10 mouse cellular contexts compared by ENCODE assay signal in the genomic region with DNA sequence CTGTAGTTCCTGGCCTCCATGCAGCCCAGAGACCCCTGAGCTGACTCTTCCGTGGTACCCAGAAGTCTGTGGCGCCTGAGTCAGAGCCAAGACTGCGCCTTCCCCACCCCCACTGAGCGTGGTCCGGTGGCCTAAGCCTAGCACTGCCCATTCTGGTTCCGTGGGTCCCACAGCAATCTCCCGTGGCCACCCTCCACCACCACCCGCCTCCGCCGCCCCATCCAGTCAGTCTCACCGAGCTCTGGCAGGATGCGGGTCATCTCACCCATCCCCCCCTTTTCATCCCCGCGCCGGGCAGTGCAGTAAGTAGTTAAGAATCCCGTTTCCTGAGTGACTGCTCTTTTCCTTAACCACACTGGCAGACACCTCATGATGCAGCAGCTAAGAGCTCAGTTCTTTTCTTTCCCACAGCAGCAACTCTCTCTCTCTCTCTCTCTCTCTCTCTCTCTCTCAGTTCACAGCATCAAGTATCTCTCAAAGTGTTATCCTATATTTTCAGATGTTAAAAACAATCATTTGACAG. TPM values are rescaled to one million over a fixed set of nuclear protein-coding genes. Genes with fewer than 3 reads are reported as not detected.
DNase-seq lines count a peak whose midpoint lies in the region; ATAC-seq and TF ChIP-seq lines count a peak whose summit lies in the region.
"Had no signal": no experiment of that assay in that cellular context is flagged by ENCODE, and none has a peak within 500 bp of the region (broad histone marks: within the 10 kb centered on the region; RNA-seq: fewer than 3 reads in every experiment).

No protein-coding gene starts in this region.

- ATAC-seq in intestine, embryonic 14.5 days (replicated peaks; ENCODE audit: low FRiP score, low TSS enrichment, low read depth), result 0 out of 2 replicates have a peak, but pooled peaks have one; percentile 50
- ATAC-seq in intestine, postnatal 0 days, result no peak
- ATAC-seq in liver, embryonic 11.5 days (replicated peaks; ENCODE audit: low FRiP score), result peak; percentile 44; the same call in 1 of the 2 replicates
- ATAC-seq: Patski had no signal

- no peak overlapping the region for H3K27ac ChIP-seq in intestine, embryonic 14.5 days (ENCODE audit: low read depth)
- H3K27ac ChIP-seq in intestine, postnatal 0 days (ENCODE audit: low read depth, low read length), result no peak overlapping the region
- H3K27ac ChIP-seq in liver, embryonic 11.5 days (ENCODE audit: low read depth, low read length), result peak overlapping the region; percentile 6; the same call in 1 of the 2 replicates
- H3K27ac ChIP-seq: neural tube, embryonic 15.5 days had no signal

- no peaks in the 10 kb centered on the region for H3K36me3 ChIP-seq in intestine, embryonic 14.5 days (ENCODE audit: control insufficient read depth, insufficient read depth, low read length)
- H3K36me3 ChIP-seq in intestine, postnatal 0 days (ENCODE audit: control insufficient read depth, insufficient read depth), result no peaks in the 10 kb centered on the region
- no peaks in the 10 kb centered on the region for H3K36me3 ChIP-seq in E14TG2a.4 (ENCODE audit: insufficient read depth, low read length)
- H3K36me3 ChIP-seq in liver, embryonic 11.5 days (ENCODE audit: control insufficient read depth, insufficient read depth, low read length), result peaks cover 5% of the 10 kb centered on the region; the same call in 1 of the 2 replicates
- H3K36me3 ChIP-seq: neural tube, embryonic 15.5 days had no signal

- WGBS in intestine, embryonic 14.5 days, result 74% methylated on average over 16 of the region's 16 CpGs
- WGBS in intestine, postnatal 0 days, result 84% methylated on average over 16 of the region's 16 CpGs
- 44% methylated on average over 16 of the region's 16 CpGs for WGBS in liver, embryonic 11.5 days

- no peaks in the 10 kb centered on the region for H3K27me3 ChIP-seq in intestine, embryonic 14.5 days (replicated peaks; ENCODE audit: control insufficient read depth, insufficient read depth, low read length)
- H3K27me3 ChIP-seq in intestine, postnatal 0 days (replicated peaks; ENCODE audit: control insufficient read depth, insufficient read depth, low read length), result no peaks in the 10 kb centered on the region
- no peaks in the 10 kb centered on the region for H3K27me3 ChIP-seq in E14TG2a.4 (ENCODE audit: insufficient read depth, low read length)
- H3K27me3 ChIP-seq in liver, embryonic 11.5 days (replicated peaks; ENCODE audit: control insufficient read depth, insufficient read depth, low read length), result no peaks in the 10 kb centered on the region
- H3K27me3 ChIP-seq: neural tube, embryonic 15.5 days; Patski had no signal

- intact Hi-C loops in left cerebral cortex, postnatal 14 days (cut with DNase I), result no loop called here

- no peaks in the 10 kb centered on the region for H3K9me3 ChIP-seq in intestine, embryonic 14.5 days (ENCODE audit: control insufficient read depth, low read length)
- no peaks in the 10 kb centered on the region for H3K9me3 ChIP-seq in intestine, postnatal 0 days (ENCODE audit: control insufficient read depth)
- no peaks in the 10 kb centered on the region for H3K9me3 ChIP-seq in E14TG2a.4 (ENCODE audit: low read length)
- peaks cover 5% of the 10 kb centered on the region for H3K9me3 ChIP-seq in liver, embryonic 11.5 days (ENCODE audit: control insufficient read depth, low read length)
- H3K9me3 ChIP-seq: neural tube, embryonic 15.5 days had no signal

- H3K9ac ChIP-seq in intestine, embryonic 14.5 days (ENCODE audit: low read length), result no peak overlapping the region
- H3K9ac ChIP-seq in intestine, postnatal 0 days (ENCODE audit: low read depth, low read length), result no peak overlapping the region
- no peak overlapping the region; the same call in 1 of the 2 replicates for H3K9ac ChIP-seq in liver, embryonic 11.5 days (ENCODE audit: low read depth, low read length)
- H3K9ac ChIP-seq: neural tube, embryonic 15.5 days had no signal

- no peak for DNase-seq in intestine, embryonic 14.5 days (ENCODE audit: low spot score)
- peak; percentile 73 for DNase-seq in 3134 (ENCODE audit: extremely low read depth, insufficient read length, low spot score)
- no peak for DNase-seq in liver, embryonic 11.5 days (ENCODE audit: low spot score)
- no peak for DNase-seq in left cerebral cortex, postnatal 14 days (ENCODE audit: low spot score in 2 of 2)
- no peak for DNase-seq in adipocyte (ENCODE audit: low spot score)
- DNase-seq: left cerebral cortex, postnatal 4 days had no signal

- no peak overlapping the region for H3K4me2 ChIP-seq in intestine, embryonic 14.5 days (ENCODE audit: low read length)
- H3K4me2 ChIP-seq in intestine, postnatal 0 days (replicated peaks; ENCODE audit: low read depth), result no peak overlapping the region
- H3K4me2 ChIP-seq in liver, embryonic 11.5 days, result peak overlapping the region; percentile 31
- H3K4me2 ChIP-seq: neural tube, embryonic 15.5 days had no signal

- H3K4me3 ChIP-seq in intestine, embryonic 14.5 days (ENCODE audit: low read depth, low read length), result no peak overlapping the region
- H3K4me3 ChIP-seq in intestine, postnatal 0 days (ENCODE audit: low read depth, low read length), result no peak overlapping the region
- H3K4me3 ChIP-seq in E14TG2a.4 (replicated peaks; ENCODE audit: low read length), result peak overlapping the region; percentile 61
- H3K4me3 ChIP-seq in liver, embryonic 11.5 days (ENCODE audit: low read depth, low read length), result no peak overlapping the region
- H3K4me3 ChIP-seq: neural tube, embryonic 15.5 days had no signal

- TF ChIP-seq CTCF in intestine, postnatal 0 days (IDR thresholded peaks at IDR 0.05; ENCODE audit: low read depth), result no peak
- TF ChIP-seq CTCF in E14TG2a.4 (conservative IDR thresholded peaks at IDR 0.05; ENCODE audit: low read length), result no peak

- no peaks in the 10 kb centered on the region for H3K4me1 ChIP-seq in intestine, embryonic 14.5 days (replicated peaks; ENCODE audit: control insufficient read depth, insufficient read depth, low read length)
- H3K4me1 ChIP-seq in intestine, postnatal 0 days (replicated peaks; ENCODE audit: control insufficient read depth, insufficient read depth, low read length), result no peaks in the 10 kb centered on the region
- peaks cover 36% of the 10 kb centered on the region for H3K4me1 ChIP-seq in E14TG2a.4 (replicated peaks; ENCODE audit: low read depth, low read length)
- peaks cover 24% of the 10 kb centered on the region for H3K4me1 ChIP-seq in liver, embryonic 11.5 days (replicated peaks; ENCODE audit: control insufficient read depth, insufficient read depth, low read length)

RNA-seq across cellular contexts. Expression of gene Memo1, which starts 22.6 kb away (rescaled TPM):
- 86.7 and 92.9 TPM in 2 replicates for polyA plus RNA-seq in intestine, embryonic 14.5 days (2014; fragmentation: Nextera tagmentation; extraction: Ambion mirVana)
- polyA plus RNA-seq in intestine, postnatal 0 days (2015; fragmentation: Nextera tagmentation; extraction: Ambion mirVana), result 40.7 and 42.6 TPM in 2 replicates
- 127 and 139 TPM in 2 replicates for polyA plus RNA-seq in liver, embryonic 11.5 days (2014; fragmentation: Nextera tagmentation; extraction: Ambion mirVana)
- total RNA-seq in left cerebral cortex, postnatal 14 days (2021), result 10 to 100 TPM; 53.1 to 60.0 TPM

RNA-seq across cellular contexts. Expression of gene Dpy30, which starts 51.0 kb away (rescaled TPM):
- 239 and 242 TPM in 2 replicates for polyA plus RNA-seq in intestine, embryonic 14.5 days (2014; fragmentation: Nextera tagmentation; extraction: Ambion mirVana)
- 183 and 185 TPM in 2 replicates for polyA plus RNA-seq in intestine, postnatal 0 days (2015; fragmentation: Nextera tagmentation; extraction: Ambion mirVana)
- 264 and 272 TPM in 2 replicates for polyA plus RNA-seq in liver, embryonic 11.5 days (2014; fragmentation: Nextera tagmentation; extraction: Ambion mirVana)
- total RNA-seq in left cerebral cortex, postnatal 14 days (2021), result 10 to 100 TPM; 50.0 to 57.8 TPM
